Mouse (Mus musculus) embryonic facial prominence, embryonic 11.5 days (tissue): ENCODE measurements around the gene Efcab10. TPM values are rescaled to one million over a fixed set of nuclear protein-coding genes. Genes with fewer than 3 reads are reported as not detected.

Experiments used
- ATAC-seq: fragments of 200-750 bp; cut with Nextera tagmentation; replicated peaks from 2 replicates; pipeline ENCODE4 v1.8.0; 2017; ENCODE audit warnings: low read depth; ENCODE audit not compliant: insufficient number of reproducible peaks, low FRiP score, low TSS enrichment
- DNase-seq: peaks from one replicate; pipeline ENCODE4 v3.0.0-alpha.2; 2015; ENCODE audit warnings: low spot score
- H3K27ac ChIP-seq: fragments of 300-500 bp; sonication (generic); replicated peaks from 2 replicates; pipeline ENCODE4 v1.5.1; 2014; ENCODE audit warnings: mild to moderate bottlenecking, low read depth, low read length, control low read depth
- H3K27me3 ChIP-seq: fragments of 300-500 bp; sonication (generic); 2 replicates; pipeline ENCODE4 v1.6.1; 2014; ENCODE audit warnings: mild to moderate bottlenecking, low read length, moderate library complexity, mixed read lengths; ENCODE audit not compliant: control insufficient read depth, insufficient read depth
- H3K36me3 ChIP-seq: fragments of 300-500 bp; sonication (generic); replicated peaks from 2 replicates; pipeline ENCODE4 v1.6.1; 2014; ENCODE audit warnings: low read depth, mild to moderate bottlenecking, low read length, moderate library complexity, mixed read lengths; ENCODE audit not compliant: control insufficient read depth, insufficient read depth
- H3K4me1 ChIP-seq: fragments of 300-500 bp; sonication (generic); 2 replicates; pipeline ENCODE4 v1.6.1; 2014; ENCODE audit warnings: low read length, mixed read lengths; ENCODE audit not compliant: control insufficient read depth, insufficient read depth
- H3K4me2 ChIP-seq: fragments of 300-500 bp; sonication (generic); 2 replicates; pipeline ENCODE4 v1.6.1; 2014; ENCODE audit warnings: low read depth, mild to moderate bottlenecking, control low read depth, low read length, moderate library complexity
- H3K4me3 ChIP-seq: fragments of 300-500 bp; sonication (generic); 2 replicates; pipeline ENCODE4 v1.5.1; 2014; ENCODE audit warnings: low read depth, low read length, control low read depth
- H3K9ac ChIP-seq: fragments of 300-500 bp; sonication (generic); replicated peaks from 2 replicates; pipeline ENCODE4 v1.6.1; 2014; ENCODE audit warnings: mild to moderate bottlenecking, control low read depth, low read length
- H3K9me3 ChIP-seq: fragments of 300-500 bp; sonication (generic); replicated peaks from 2 replicates; pipeline ENCODE4 v1.6.1; 2016; ENCODE audit warnings: mild to moderate bottlenecking, low read length, inconsistent platforms, mixed read lengths; ENCODE audit not compliant: control insufficient read depth
- whole genome bisulfite sequencing: fragments of 180-500 bp; shearing (Covaris S2); extraction: QIAGEN DNeasy Blood & Tissue Kit; methylation state at CpG from one replicate; pipeline ENCODE4 v1.1.7; 2014; 5-methylcytosine and 5-hydroxymethylcytosine counted together
- polyA plus RNA-seq: library from polyadenylated mRNA; unstranded; fragments of >200 nt; fragmentation: Nextera tagmentation; extraction: Ambion mirVana; gene quantifications from 2 replicates; pipeline ENCODE4 v1.2.1, GENCODE M21; 2014

The Efcab10 gene
- polyA plus RNA-seq, result 0.66 and 0.78 TPM in 2 replicates

DNA sequence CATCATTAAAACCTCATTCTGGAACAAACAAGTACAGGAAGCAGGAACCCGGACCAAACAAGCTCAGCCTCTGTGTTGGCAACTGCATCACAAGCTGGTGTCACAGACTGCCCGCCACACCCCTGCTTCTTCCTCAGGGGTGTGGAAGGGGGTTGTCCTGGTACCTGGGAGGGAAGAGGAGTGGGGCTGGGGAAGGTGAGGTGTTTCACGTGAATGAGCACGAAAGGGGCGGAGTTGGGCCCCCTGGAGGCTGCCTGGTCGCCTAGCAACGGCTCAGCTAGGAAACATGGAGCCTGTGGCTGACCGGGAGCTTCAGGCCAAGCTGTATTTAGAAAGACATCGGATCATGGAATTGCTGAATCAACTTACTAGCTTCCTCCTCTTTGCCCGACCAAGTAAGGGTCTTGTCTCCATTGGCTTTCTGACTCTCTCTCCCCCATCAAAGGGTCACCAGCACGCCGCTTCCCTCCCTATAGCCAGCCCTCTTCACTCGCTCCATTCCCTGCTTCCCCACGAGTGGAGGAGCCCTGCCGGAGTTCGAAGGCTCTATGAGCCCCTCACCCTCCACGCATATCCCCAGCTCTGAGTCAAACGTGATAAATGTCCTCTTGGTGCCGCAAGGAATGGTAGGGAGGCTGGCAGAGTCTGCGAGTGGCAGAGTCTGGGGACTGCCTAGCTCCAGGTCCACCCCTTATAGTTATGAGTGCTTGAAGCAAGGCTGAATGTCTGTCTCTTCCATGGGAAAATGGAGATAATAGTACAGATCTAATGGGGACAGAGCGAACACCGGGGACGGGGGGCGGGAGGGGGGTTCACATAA, at the start of gene Efcab10:
TSS of gene Efcab10 (plus strand) at position 51 of the 820 bp plus-strand sequence.
- H3K4me3 ChIP-seq, result peak within 1 kb of the TSS; percentile 23
- DNase-seq (peak; percentile 69), ATAC-seq (peak; percentile 57; the same call in 1 of the 2 replicates)
- 7% methylated on average over 24 of the region's 24 CpGs for WGBS
- no peaks in the 10 kb centered on the region for H3K36me3 ChIP-seq
- no peaks in the 10 kb centered on the region for H3K9me3 ChIP-seq
- H3K27ac ChIP-seq, result no peak within 1 kb of the TSS
- H3K27me3 ChIP-seq, result no peaks in the 10 kb centered on the region
- H3K4me1 ChIP-seq, result no peaks in the 10 kb centered on the region
- H3K4me2 ChIP-seq, result peak within 1 kb of the TSS; percentile 55
- peak within 1 kb of the TSS; percentile 46 for H3K9ac ChIP-seq

DNA sequence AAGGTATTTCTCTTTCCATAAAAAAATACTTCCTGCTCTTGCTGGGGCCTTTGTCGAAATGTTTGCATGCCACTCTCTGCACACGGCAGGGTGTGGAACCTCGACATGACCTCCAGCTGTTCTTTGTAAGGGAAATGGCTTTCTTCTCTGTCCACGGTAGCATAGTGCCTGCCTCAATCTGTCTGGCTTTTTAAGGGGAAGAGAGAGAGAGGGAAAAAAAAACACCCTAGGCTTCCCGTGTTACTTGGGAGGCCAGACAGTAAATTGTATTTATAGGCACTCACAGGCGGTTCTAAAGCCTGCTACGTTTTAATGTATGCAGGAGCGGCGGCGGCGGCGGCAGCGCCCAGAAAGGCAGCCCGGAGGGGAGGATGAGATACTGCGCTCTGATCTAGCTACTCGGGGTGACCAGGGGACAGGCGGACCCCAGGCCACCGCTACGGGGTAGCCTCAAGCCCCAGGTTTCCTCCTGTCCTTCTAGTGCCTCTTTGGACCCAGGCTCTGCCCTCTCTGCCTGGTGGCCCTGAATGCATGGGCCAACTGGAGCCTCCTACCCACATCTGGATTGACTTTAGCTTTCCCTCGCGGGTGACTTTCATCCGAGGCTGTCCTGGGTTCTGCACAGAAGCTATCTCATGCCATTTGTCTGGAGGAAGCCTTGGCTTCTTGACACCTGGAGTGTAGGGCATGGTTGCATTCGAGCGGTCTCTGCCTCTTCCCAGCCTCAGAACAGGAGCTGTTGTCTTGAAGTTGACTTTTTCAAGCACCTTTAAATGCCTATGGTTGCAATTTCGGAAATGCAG, 49.5 kb upstream of the Efcab10 start:
- DNase-seq (peak; percentile 54), ATAC-seq (0 out of 2 replicates have a peak, but pooled peaks have one; percentile 37)
- Histone ChIP-seq H3K4me3 (no peak overlapping the region), H3K9me3 (no peaks in the 10 kb centered on the region), H3K9ac (no peak overlapping the region), H3K4me2 (peak overlapping the region; percentile 30), H3K27me3 (no peaks in the 10 kb centered on the region), H3K4me1 (peaks cover 10% of the 10 kb centered on the region), H3K27ac (no peak overlapping the region), H3K36me3 (no peaks in the 10 kb centered on the region)
- 6% methylated on average over 25 of the region's 25 CpGs for WGBS

DNA sequence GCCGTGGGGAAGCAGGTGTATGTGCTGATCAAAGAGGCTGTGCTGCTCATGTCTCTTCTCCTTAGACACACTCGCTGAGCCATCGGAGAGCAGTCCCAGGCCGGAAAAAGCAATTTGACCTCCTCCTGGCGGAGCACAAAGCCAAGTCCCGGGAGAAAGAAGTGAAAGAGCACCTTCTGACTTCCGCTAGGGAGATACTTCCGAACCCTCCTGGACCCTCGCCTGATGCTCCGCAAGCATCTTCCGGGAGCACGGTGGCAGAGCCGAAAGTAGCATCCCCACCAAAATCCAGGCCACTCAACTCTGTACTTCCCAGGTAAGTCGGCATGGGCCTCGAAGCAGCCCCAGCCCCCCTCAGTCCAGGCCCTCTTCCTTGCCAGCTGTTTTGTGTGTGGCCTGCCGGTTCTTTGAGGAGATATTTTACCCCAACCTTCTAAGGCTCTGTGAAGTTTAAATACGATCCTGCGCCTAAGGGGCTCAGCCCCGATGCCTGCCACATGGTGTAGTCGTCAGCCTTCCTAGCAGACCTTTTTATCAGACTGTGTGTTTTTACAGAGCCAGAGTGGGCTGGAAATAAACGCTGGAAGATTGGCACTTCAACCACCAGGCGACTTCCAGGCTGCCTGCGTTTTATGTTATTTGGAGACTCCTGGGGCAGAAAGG, 48.8 kb upstream of the Efcab10 start:
- DNase-seq (peak; percentile 56), ATAC-seq (peak; percentile 57)
- peak overlapping the region; percentile 30 for H3K4me2 ChIP-seq
- no peaks in the 10 kb centered on the region for H3K27me3 ChIP-seq
- H3K4me1 ChIP-seq, result peaks cover 10% of the 10 kb centered on the region
- H3K27ac ChIP-seq, result no peak overlapping the region
- WGBS, result 14% methylated on average over 23 of the region's 23 CpGs
- no peak overlapping the region for H3K4me3 ChIP-seq
- H3K9me3 ChIP-seq, result no peaks in the 10 kb centered on the region
- no peak overlapping the region for H3K9ac ChIP-seq
- no peaks in the 10 kb centered on the region for H3K36me3 ChIP-seq

GRCm38 (mm10) chr12:33352671-33353070, 42.0 kb upstream of the Efcab10 start:
- H3K4me2 ChIP-seq, result no peak overlapping the region
- H3K9ac ChIP-seq, result no peak overlapping the region
- no peaks in the 10 kb centered on the region for H3K9me3 ChIP-seq
- WGBS, result 63% methylated on average over 4 of the region's 4 CpGs
- DNase-seq, result no peak
- H3K27me3 ChIP-seq, result no peaks in the 10 kb centered on the region
- H3K36me3 ChIP-seq, result no peaks in the 10 kb centered on the region
- H3K4me1 ChIP-seq, result no peaks in the 10 kb centered on the region
- no peak for ATAC-seq
- no peak overlapping the region for H3K27ac ChIP-seq
- H3K4me3 ChIP-seq, result no peak overlapping the region

DNA sequence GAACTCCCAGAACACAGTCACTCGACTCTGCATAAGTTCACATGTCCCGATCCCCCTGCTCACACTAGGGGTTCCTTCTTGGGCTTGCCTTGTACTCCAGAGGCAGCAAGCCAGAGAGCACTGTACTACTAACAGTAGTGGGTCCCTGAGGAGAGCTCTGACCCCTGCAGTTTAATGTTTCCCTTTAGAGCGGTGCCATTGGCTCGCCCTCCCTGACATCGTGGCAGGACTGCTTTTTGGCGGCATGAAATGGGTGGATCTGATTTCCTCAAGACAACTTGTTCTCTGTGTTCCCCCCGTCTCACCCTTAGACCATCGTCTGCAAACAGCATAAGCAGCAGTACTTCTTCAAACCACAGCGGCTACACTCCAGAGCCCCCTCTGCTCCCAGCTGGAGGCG, 36.3 kb upstream of the Efcab10 start:
- H3K27me3 ChIP-seq, result no peaks in the 10 kb centered on the region
- WGBS, result 87% methylated on average over 10 of the region's 10 CpGs

GRCm38 (mm10) chr12:33359209-33359608, 35.4 kb upstream of the Efcab10 start:
- H3K4me3 ChIP-seq, result no peak overlapping the region
- 93% methylated on average over 7 of the region's 7 CpGs for WGBS
- no peak overlapping the region for H3K27ac ChIP-seq
- no peaks in the 10 kb centered on the region for H3K36me3 ChIP-seq
- no peak for ATAC-seq
- no peak overlapping the region for H3K9ac ChIP-seq
- no peaks in the 10 kb centered on the region for H3K4me1 ChIP-seq
- H3K27me3 ChIP-seq, result no peaks in the 10 kb centered on the region
- no peak overlapping the region for H3K4me2 ChIP-seq
- H3K9me3 ChIP-seq, result no peaks in the 10 kb centered on the region
- no peak for DNase-seq

More for the DNA sequence above, 36.3 kb upstream of the Efcab10 start:
- Histone ChIP-seq H3K9ac (no peak overlapping the region), H3K36me3 (no peaks in the 10 kb centered on the region), H3K4me1 (no peaks in the 10 kb centered on the region), H3K4me3 (no peak overlapping the region), H3K9me3 (no peaks in the 10 kb centered on the region), H3K4me2 (no peak overlapping the region), H3K27ac (no peak overlapping the region)
- DNase-seq (no peak), ATAC-seq (no peak)

GRCm38 (mm10) chr12:33359878-33360482, 34.7 kb upstream of the Efcab10 start:
- Histone ChIP-seq H3K9ac (no peak overlapping the region), H3K4me1 (no peaks in the 10 kb centered on the region), H3K36me3 (no peaks in the 10 kb centered on the region), H3K9me3 (no peaks in the 10 kb centered on the region), H3K4me3 (no peak overlapping the region), H3K27me3 (no peaks in the 10 kb centered on the region), H3K4me2 (no peak overlapping the region), H3K27ac (no peak overlapping the region)
- DNase-seq (no peak), ATAC-seq (no peak)
- WGBS, result 90% methylated on average over 5 of the region's 5 CpGs
